Mouse (Mus musculus) midbrain, embryonic 14.5 days (tissue): ENCODE measurements around the gene Itgb5. TPM values are rescaled to one million over a fixed set of nuclear protein-coding genes. Genes with fewer than 3 reads are reported as not detected.
A peak's percentile ranks its signal among the peaks of the same experiment; 100 is the strongest.

Experiments used
- ATAC-seq: fragments of 200-750 bp; cut with Nextera tagmentation; 2 replicates; pipeline ENCODE4 v1.8.0; 2017; ENCODE audit warnings: moderate number of reproducible peaks, moderate library complexity; ENCODE audit not compliant: low FRiP score, low TSS enrichment
- DNase-seq: peaks from one replicate; pipeline ENCODE4 v3.0.0-alpha.2; 2015
- H3K27ac ChIP-seq: fragments of 300-500 bp; sonication (generic); replicated peaks from 2 replicates; pipeline ENCODE4 v1.5.1; 2014; ENCODE audit warnings: mild to moderate bottlenecking, low read depth, low read length, moderate library complexity
- H3K27me3 ChIP-seq: fragments of 300-500 bp; sonication (generic); 2 replicates; pipeline ENCODE4 v1.6.1; 2014; ENCODE audit warnings: low read length, control low read depth, mixed read lengths; ENCODE audit not compliant: control insufficient read depth, insufficient read depth
- H3K36me3 ChIP-seq: fragments of 300-500 bp; sonication (generic); 2 replicates; pipeline ENCODE4 v1.6.1; 2014; ENCODE audit warnings: low read length, control low read depth; ENCODE audit not compliant: control insufficient read depth, insufficient read depth
- H3K4me1 ChIP-seq: fragments of 300-500 bp; sonication (generic); 2 replicates; pipeline ENCODE4 v1.6.1; 2014; ENCODE audit warnings: mild to moderate bottlenecking, antibody characterized with exemption, low read length, control low read depth; ENCODE audit not compliant: control insufficient read depth, insufficient read depth
- H3K4me2 ChIP-seq: fragments of 300-500 bp; sonication (generic); 2 replicates; pipeline ENCODE4 v1.6.1; 2014; ENCODE audit warnings: mild to moderate bottlenecking, low read length, moderate library complexity
- H3K4me3 ChIP-seq: fragments of 300-500 bp; sonication (generic); replicated peaks from 2 replicates; pipeline ENCODE4 v1.5.1; 2014; ENCODE audit warnings: low read depth, low read length
- H3K9ac ChIP-seq: fragments of 300-500 bp; sonication (generic); replicated peaks from 2 replicates; pipeline ENCODE4 v1.6.1; 2014; ENCODE audit warnings: mild to moderate bottlenecking, low read length, moderate library complexity
- H3K9me3 ChIP-seq: fragments of 300-500 bp; sonication (generic); 2 replicates; pipeline ENCODE4 v1.6.1; 2016; ENCODE audit warnings: low read length, control low read depth, mixed read lengths; ENCODE audit not compliant: control insufficient read depth
- WGBS: fragments of 180-500 bp; shearing (Covaris S2); extraction: QIAGEN DNeasy Blood & Tissue Kit; methylation state at CpG from one replicate; pipeline ENCODE4 v1.1.7; 2014; 5-methylcytosine and 5-hydroxymethylcytosine counted together
- polyA plus RNA-seq: library from polyadenylated mRNA; unstranded; fragments of >200 nt; fragmentation: Nextera tagmentation; extraction: Ambion mirVana; gene quantifications from 2 replicates; pipeline ENCODE4 v1.2.1, GENCODE M21; 2014

Gene Itgb5
- polyA plus RNA-seq, 1 experiment from 2014 or later: 19.3 TPM

DNA sequence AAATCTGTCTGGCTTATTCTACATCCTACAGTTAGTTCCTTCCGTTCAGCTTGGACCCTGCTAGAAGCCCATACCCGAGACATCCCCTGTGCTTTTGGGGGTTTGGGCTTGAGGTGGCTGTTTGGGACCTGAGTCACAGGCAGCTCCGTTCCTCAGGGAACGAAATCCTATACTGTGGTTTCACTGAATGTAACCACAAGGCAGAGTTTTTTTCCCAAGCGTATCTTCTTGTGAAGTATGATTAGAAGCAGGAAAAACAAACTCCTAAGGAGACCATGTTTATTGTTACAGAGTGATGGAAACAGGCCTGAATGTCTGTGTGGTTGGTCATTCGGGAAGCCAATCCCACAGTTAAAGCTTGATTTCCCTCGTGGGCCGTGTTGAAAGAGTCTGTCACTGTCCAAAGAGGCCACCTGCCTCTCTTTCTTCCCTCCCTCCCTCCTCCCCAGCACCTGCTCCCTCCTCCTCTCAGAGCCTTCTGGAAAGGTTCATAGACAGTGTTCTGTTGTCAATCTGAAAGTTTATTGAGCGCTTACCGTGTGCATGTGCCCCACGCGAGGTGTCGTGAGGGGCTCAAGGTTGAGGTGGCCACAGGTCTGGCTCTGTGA, 59.6 kb downstream of the Itgb5 start:
- Histone ChIP-seq H3K9me3 (no peaks in the 10 kb centered on the region), H3K4me3 (no peak overlapping the region), H3K36me3 (no peaks in the 10 kb centered on the region), H3K9ac (no peak overlapping the region), H3K4me2 (no peak overlapping the region), H3K27ac (no peak overlapping the region), H3K27me3 (no peaks in the 10 kb centered on the region), H3K4me1 (no peaks in the 10 kb centered on the region)
- ATAC-seq (no peak), DNase-seq (no peak)
- 82% methylated on average over 13 of the region's 13 CpGs for WGBS

GRCm38 (mm10) chr16:33891099-33891498, 61.6 kb downstream of the Itgb5 start:
- ATAC-seq (no peak), DNase-seq (no peak)
- no peak overlapping the region for H3K4me3 ChIP-seq
- no peaks in the 10 kb centered on the region for H3K9me3 ChIP-seq
- H3K27me3 ChIP-seq: no peaks in the 10 kb centered on the region
- no peaks in the 10 kb centered on the region for H3K36me3 ChIP-seq
- H3K9ac ChIP-seq: no peak overlapping the region
- WGBS: 64% methylated on average over 8 of the region's 8 CpGs
- no peaks in the 10 kb centered on the region for H3K4me1 ChIP-seq
- H3K4me2 ChIP-seq: no peak overlapping the region
- no peak overlapping the region for H3K27ac ChIP-seq

DNA sequence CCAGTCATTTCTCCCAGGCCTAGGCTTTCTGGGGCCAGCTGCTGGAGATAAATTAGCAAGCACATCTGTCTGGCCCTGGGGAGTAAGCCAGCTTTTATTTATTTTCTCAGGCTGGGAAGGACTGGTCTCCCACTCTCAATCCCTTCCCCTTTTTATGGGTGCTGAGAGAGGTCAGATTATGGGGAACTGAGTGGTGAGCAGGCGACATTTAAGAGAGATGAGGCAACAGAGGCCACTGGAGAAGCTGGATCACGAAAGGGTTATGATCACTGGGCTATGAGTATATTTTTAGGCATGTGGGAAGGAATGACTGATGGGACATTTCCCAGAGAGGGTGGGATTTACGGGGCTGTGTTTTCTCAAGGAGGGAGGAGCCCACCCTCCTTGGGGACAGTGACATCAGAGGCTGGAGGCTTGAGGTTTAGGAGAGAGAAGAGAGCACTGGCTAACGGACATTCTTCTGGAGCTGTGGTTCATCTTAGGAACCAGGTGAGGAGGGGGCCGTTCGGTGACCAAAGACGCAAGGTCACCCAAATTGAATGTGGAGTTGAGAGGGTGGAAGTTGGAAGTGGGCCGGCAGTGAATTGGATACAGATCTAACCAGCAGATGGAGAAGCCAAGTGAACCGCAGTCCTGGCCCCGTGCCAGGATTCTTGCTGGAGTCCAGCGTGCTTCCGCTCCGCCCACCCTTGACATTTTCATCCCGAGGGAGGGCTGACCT, 62.3 kb downstream of the Itgb5 start:
- no peaks in the 10 kb centered on the region for H3K27me3 ChIP-seq
- DNase-seq: peak; percentile 79
- no peak overlapping the region for H3K4me3 ChIP-seq
- H3K9ac ChIP-seq: no peak overlapping the region
- H3K27ac ChIP-seq: no peak overlapping the region
- H3K4me2 ChIP-seq: no peak overlapping the region
- WGBS: 53% methylated on average over 14 of the region's 14 CpGs
- no peaks in the 10 kb centered on the region for H3K4me1 ChIP-seq
- no peaks in the 10 kb centered on the region for H3K9me3 ChIP-seq
- H3K36me3 ChIP-seq: no peaks in the 10 kb centered on the region
- ATAC-seq: no peak

GRCm38 (mm10) chr16:33892539-33892938, 63.1 kb downstream of the Itgb5 start:
- no peaks in the 10 kb centered on the region for H3K9me3 ChIP-seq
- H3K4me2 ChIP-seq: no peak overlapping the region
- no peaks in the 10 kb centered on the region for H3K36me3 ChIP-seq
- H3K27ac ChIP-seq: no peak overlapping the region
- DNase-seq (no peak), ATAC-seq (no peak)
- 52% methylated on average over 6 of the region's 6 CpGs for WGBS
- H3K4me1 ChIP-seq: no peaks in the 10 kb centered on the region
- H3K27me3 ChIP-seq: no peaks in the 10 kb centered on the region
- no peak overlapping the region for H3K9ac ChIP-seq
- no peak overlapping the region for H3K4me3 ChIP-seq

DNA sequence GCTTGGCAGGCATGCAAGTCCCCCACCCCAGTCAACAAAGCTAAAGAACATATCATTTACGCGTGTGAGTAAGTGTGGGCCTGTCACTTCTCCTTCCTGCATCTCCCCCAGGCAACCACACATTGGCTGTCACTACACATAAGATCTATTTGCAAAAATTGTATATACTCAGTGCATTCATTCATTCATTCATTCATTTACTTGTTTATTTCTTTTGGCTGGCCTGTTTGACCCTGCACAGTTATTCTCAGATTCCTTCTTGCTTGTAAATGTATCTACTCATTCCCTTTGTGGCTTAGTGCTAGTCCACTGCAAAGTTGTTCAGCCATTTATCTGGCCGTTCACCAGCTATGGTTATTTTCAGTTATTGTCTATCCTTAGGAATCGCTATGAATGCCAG, 64.3 kb downstream of the Itgb5 start:
- 91% methylated on average over 4 of the region's 4 CpGs for WGBS
- Histone ChIP-seq H3K36me3 (no peaks in the 10 kb centered on the region), H3K4me2 (no peak overlapping the region), H3K27ac (no peak overlapping the region), H3K9ac (no peak overlapping the region), H3K9me3 (no peaks in the 10 kb centered on the region), H3K4me3 (no peak overlapping the region), H3K27me3 (no peaks in the 10 kb centered on the region), H3K4me1 (no peaks in the 10 kb centered on the region)
- DNase-seq (no peak), ATAC-seq (no peak)

DNA sequence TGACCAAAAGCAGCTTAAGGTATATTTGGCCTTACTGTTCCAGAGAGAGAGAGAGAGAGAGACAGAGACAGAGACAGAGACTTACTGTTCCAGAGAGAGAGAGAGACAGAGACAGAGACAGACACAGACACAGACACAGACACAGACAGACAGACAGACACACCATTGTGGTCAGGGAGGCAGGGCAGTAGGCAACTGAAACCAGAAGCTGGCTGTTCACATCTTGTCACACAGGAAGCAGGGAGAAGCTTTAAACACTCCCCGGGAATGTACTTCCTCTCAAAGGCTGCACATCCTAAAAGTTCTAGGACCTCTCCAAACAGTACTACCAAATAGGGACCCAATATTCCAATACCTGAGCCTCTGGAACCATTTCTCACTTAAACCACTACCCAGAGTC, 65.0 kb downstream of the Itgb5 start:
- Histone ChIP-seq H3K4me3 (no peak overlapping the region), H3K36me3 (no peaks in the 10 kb centered on the region), H3K27me3 (no peaks in the 10 kb centered on the region), H3K4me2 (no peak overlapping the region), H3K9me3 (no peaks in the 10 kb centered on the region), H3K9ac (no peak overlapping the region), H3K27ac (no peak overlapping the region), H3K4me1 (no peaks in the 10 kb centered on the region)
- 86% methylated on average over 1 of the region's 1 CpGs for WGBS
- ATAC-seq: no peak
- DNase-seq: no peak

DNA sequence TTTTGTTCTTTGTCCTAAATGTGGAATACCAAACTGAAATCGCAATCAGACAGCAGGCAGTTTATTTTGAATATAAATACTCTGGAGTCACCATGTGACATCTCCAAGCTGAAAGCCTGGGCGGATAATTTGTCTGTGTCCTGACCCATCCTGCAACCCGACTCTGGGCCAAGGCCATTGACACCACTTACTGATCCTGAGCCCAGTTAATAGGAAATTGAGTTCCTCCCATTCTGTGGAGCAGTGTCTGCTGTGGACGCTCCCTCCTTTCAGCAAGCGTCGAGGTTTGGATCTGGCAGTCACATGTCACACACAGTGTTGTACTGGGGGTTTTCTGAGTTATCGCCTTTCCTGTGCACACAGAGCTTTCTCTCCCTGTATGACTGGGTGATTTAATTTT, 66.2 kb downstream of the Itgb5 start:
- H3K27ac ChIP-seq: no peak overlapping the region
- no peaks in the 10 kb centered on the region for H3K36me3 ChIP-seq
- H3K9ac ChIP-seq: no peak overlapping the region
- 75% methylated on average over 7 of the region's 7 CpGs for WGBS
- no peak overlapping the region for H3K4me3 ChIP-seq
- no peak for ATAC-seq
- no peak overlapping the region for H3K4me2 ChIP-seq
- H3K4me1 ChIP-seq: no peaks in the 10 kb centered on the region
- H3K9me3 ChIP-seq: no peaks in the 10 kb centered on the region
- no peaks in the 10 kb centered on the region for H3K27me3 ChIP-seq
- no peak for DNase-seq

DNA sequence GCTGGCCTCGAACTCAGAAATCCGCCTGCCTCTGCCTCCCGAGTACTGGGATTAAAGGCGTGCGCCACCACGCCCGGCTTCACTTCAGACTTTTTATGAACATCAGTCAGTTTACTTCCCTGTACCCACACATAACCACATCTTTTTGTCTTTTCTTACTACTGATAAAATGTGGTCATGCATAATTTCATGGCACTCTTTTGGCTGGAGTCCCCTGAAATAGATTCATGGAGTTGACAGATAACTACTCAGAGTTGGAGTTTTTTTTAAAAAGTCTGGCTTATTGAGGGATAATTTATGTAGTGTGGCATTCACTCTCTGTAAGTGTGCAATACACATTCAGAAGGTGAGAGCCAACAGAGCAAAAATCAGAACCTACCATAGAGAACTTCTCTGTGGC, 67.3 kb downstream of the Itgb5 start:
- WGBS: over 99% methylated on average over 7 of the region's 7 CpGs
- no peak overlapping the region for H3K27ac ChIP-seq
- ATAC-seq (no peak), DNase-seq (no peak)
- no peaks in the 10 kb centered on the region for H3K4me1 ChIP-seq
- no peaks in the 10 kb centered on the region for H3K9me3 ChIP-seq
- H3K4me2 ChIP-seq: no peak overlapping the region
- H3K27me3 ChIP-seq: no peaks in the 10 kb centered on the region
- no peaks in the 10 kb centered on the region for H3K36me3 ChIP-seq
- no peak overlapping the region for H3K4me3 ChIP-seq
- H3K9ac ChIP-seq: no peak overlapping the region
